Mouse (Mus musculus): ENCODE results near the gene Fitm2. TPM values are rescaled to one million over a fixed set of nuclear protein-coding genes. Genes with fewer than 3 reads are reported as not detected.
A peak's percentile ranks its signal among the peaks of the same experiment; 100 is the strongest.

The Fitm2 gene
- polyA plus RNA-seq, 1 experiment from 2014 or later, result 11.7 TPM

- 2% methylated on average over 20 of the region's 21 CpGs for WGBS
- Histone ChIP-seq H3K9me3 (no peaks in the 10 kb centered on the region), H3K27ac (replicated peaks) (no peak overlapping the region), H3K4me3 (peak overlapping the region; percentile 40), H3K4me2 (peak overlapping the region; percentile 68), H3K27me3 (replicated peaks) (peaks cover 51% of the 10 kb centered on the region), H3K36me3 (no peaks in the 10 kb centered on the region), H3K4me1 (peaks cover 9% of the 10 kb centered on the region), H3K9ac (peak overlapping the region; percentile 42; the same call in 1 of the 2 replicates)
- ATAC-seq (ENCODE audit: extremely low read depth, insufficient number of reproducible peaks, low FRiP score, low TSS enrichment), result no peak
Measured at GRCm38 (mm10) chr2:163481539-163482029, 9.2 kb upstream of the Fitm2 start.

DNA sequence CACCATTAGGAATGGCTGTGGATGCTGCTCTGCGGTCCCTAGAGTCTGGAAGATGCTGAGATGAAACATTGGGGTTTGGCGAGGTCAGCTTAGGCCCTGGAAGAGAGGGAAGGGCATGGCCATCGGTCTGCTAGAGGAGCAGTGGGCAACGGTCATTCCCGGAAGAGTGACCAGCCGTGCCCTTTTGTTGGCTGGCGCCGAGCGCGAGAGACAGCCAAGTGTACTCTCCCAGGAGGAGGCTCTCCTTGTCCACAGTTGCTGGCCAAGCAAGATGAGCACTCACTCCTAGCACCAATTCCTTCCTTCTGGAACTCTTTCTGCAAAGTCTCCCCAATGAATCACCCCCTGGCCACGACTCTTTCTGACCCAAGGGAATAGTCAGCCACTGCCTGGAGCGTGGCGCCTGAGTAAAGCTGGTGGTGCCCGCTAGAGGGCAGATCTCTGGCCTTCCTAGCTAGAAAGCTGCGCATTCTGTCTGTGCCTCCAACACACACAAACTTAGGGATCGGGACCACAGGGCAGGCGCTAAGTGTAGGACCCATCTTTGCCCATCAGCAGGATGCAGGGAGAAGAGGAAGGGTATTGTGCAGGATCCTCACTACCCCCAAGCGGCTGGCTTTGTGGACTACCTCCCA is 7.9 kb upstream of the Fitm2 start:
- 48% methylated on average over 18 of the region's 18 CpGs for WGBS
- Histone ChIP-seq H3K36me3 (no peaks in the 10 kb centered on the region), H3K9ac (no peak overlapping the region), H3K9me3 (no peaks in the 10 kb centered on the region), H3K4me2 (no peak overlapping the region), H3K27me3 (replicated peaks) (peaks cover 51% of the 10 kb centered on the region), H3K4me1 (peaks cover 9% of the 10 kb centered on the region), H3K27ac (replicated peaks) (no peak overlapping the region), H3K4me3 (no peak overlapping the region)
- no peak for ATAC-seq (ENCODE audit: extremely low read depth, insufficient number of reproducible peaks, low FRiP score, low TSS enrichment)

- peaks cover 12% of the 10 kb centered on the region for H3K4me1 ChIP-seq
- H3K27me3 ChIP-seq (replicated peaks), result no peaks in the 10 kb centered on the region; the same call in 1 of the 2 replicates
- H3K9me3 ChIP-seq, result no peaks in the 10 kb centered on the region
- H3K4me2 ChIP-seq, result peak overlapping the region; percentile 89
- peak; percentile 42 for ATAC-seq (ENCODE audit: extremely low read depth, insufficient number of reproducible peaks, low FRiP score, low TSS enrichment)
- H3K36me3 ChIP-seq, result peaks cover 24% of the 10 kb centered on the region
- H3K9ac ChIP-seq, result peak overlapping the region; percentile 92
- peak overlapping the region; percentile 84 for H3K4me3 ChIP-seq
- peak overlapping the region; percentile 73 for H3K27ac ChIP-seq (replicated peaks)
- 6% methylated on average over 36 of the region's 36 CpGs for WGBS
Measured at GRCm38 (mm10) chr2:163471710-163472465, 541 bp downstream of the Fitm2 start.

GRCm38 (mm10) chr2:163471136-163471535 is 1.3 kb downstream of the Fitm2 start:
- Histone ChIP-seq H3K36me3 (peaks cover 30% of the 10 kb centered on the region), H3K27me3 (replicated peaks) (no peaks in the 10 kb centered on the region), H3K4me3 (peak overlapping the region; percentile 84), H3K9me3 (no peaks in the 10 kb centered on the region), H3K27ac (replicated peaks) (no peak overlapping the region), H3K4me1 (peaks cover 19% of the 10 kb centered on the region), H3K9ac (peak overlapping the region; percentile 92), H3K4me2 (peak overlapping the region; percentile 89)
- 64% methylated on average over 3 of the region's 3 CpGs for WGBS
- no peak for ATAC-seq (ENCODE audit: extremely low read depth, insufficient number of reproducible peaks, low FRiP score, low TSS enrichment)

GRCm38 (mm10) chr2:163469711-163470110 is 2.7 kb downstream of the Fitm2 start:
- Histone ChIP-seq H3K36me3 (peaks cover 30% of the 10 kb centered on the region), H3K9me3 (no peaks in the 10 kb centered on the region), H3K9ac (no peak overlapping the region), H3K27ac (replicated peaks) (no peak overlapping the region), H3K4me3 (no peak overlapping the region), H3K4me1 (peaks cover 33% of the 10 kb centered on the region), H3K4me2 (no peak overlapping the region), H3K27me3 (replicated peaks) (no peaks in the 10 kb centered on the region)
- ATAC-seq (ENCODE audit: extremely low read depth, insufficient number of reproducible peaks, low FRiP score, low TSS enrichment), result no peak
- 89% methylated on average over 15 of the region's 15 CpGs for WGBS

DNA sequence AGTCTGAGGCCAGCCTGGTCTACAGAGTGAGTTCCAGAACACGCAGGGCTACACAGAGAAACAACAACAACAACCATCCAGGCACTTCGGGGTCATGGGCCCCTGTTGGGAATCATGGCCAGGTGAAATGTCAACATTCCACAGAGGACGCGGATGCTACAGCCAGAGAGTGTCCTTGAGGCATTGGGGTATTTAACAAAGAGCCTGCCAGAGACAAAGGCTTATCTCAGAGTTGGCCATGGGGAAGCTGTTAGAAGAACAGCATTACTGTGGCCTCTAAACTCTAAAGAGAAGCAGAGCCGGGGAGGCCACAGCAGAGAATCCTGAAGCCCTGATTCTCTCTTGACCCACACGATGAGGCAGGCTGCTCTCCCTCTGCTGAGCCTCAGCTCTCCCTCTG is 3.6 kb downstream of the Fitm2 start:
- Histone ChIP-seq H3K36me3 (peaks cover 30% of the 10 kb centered on the region), H3K9ac (no peak overlapping the region), H3K9me3 (no peaks in the 10 kb centered on the region), H3K4me2 (no peak overlapping the region), H3K27me3 (replicated peaks) (no peaks in the 10 kb centered on the region), H3K4me1 (peaks cover 41% of the 10 kb centered on the region), H3K4me3 (no peak overlapping the region), H3K27ac (replicated peaks) (no peak overlapping the region)
- 81% methylated on average over 6 of the region's 6 CpGs for WGBS
- no peak for ATAC-seq (ENCODE audit: extremely low read depth, insufficient number of reproducible peaks, low FRiP score, low TSS enrichment)

DNA sequence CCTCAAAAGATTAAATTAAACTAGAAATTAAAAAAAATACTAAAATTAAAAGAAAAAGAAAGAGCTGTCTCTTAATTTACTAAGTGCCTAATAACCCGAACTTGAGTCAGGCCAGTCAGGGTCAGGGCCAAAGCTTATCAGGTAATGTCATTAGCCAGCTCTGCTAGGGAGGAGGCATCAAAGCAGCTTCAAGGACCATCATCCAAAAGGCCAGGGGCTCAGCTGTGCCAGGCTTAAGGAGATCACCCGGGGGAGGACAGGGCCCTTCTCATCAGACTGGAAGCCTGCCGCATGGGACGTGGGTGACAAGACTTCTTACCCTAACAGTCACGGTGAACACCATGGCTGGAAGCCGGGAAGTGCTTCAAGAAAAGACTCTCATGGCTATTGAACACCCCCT is 4.8 kb downstream of the Fitm2 start:
- ATAC-seq (ENCODE audit: extremely low read depth, insufficient number of reproducible peaks, low FRiP score, low TSS enrichment), result no peak
- H3K9me3 ChIP-seq, result no peaks in the 10 kb centered on the region
- peaks cover 30% of the 10 kb centered on the region for H3K36me3 ChIP-seq
- no peak overlapping the region for H3K4me3 ChIP-seq
- no peak overlapping the region for H3K27ac ChIP-seq (replicated peaks)
- H3K4me2 ChIP-seq, result no peak overlapping the region
- WGBS, result 71% methylated on average over 6 of the region's 6 CpGs
- no peaks in the 10 kb centered on the region for H3K27me3 ChIP-seq (replicated peaks)
- H3K4me1 ChIP-seq, result peaks cover 54% of the 10 kb centered on the region
- H3K9ac ChIP-seq, result no peak overlapping the region

DNA sequence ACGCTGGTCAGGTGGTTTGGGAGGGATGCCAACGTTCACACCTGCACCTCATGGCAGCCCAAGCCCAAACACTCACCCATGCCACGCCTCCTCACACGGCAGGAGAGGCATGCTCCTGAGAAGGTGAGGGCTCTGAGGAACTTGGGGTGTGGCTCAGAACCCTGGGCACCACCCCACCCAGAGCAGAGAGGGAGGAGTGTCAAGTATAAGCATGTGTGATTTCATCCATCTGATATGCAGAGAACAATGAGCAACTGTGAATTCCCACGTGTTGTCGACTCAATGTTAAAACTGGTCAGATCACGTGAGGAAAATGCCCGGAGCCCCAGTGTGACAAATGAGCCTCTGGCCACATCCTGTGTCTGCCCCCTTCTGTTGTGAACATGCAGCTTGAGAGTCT is 5.7 kb downstream of the Fitm2 start:
- no peak overlapping the region for H3K4me2 ChIP-seq
- H3K27me3 ChIP-seq (replicated peaks), result no peaks in the 10 kb centered on the region
- H3K27ac ChIP-seq (replicated peaks), result no peak overlapping the region
- WGBS, result 63% methylated on average over 8 of the region's 8 CpGs
- no peak overlapping the region for H3K4me3 ChIP-seq
- no peak for ATAC-seq (ENCODE audit: extremely low read depth, insufficient number of reproducible peaks, low FRiP score, low TSS enrichment)
- no peaks in the 10 kb centered on the region for H3K9me3 ChIP-seq
- H3K4me1 ChIP-seq, result peaks cover 56% of the 10 kb centered on the region
- H3K36me3 ChIP-seq, result peaks cover 30% of the 10 kb centered on the region
- H3K9ac ChIP-seq, result no peak overlapping the region

- peak; percentile 6; the same call in 1 of the 2 replicates for ATAC-seq (ENCODE audit: extremely low read depth, insufficient number of reproducible peaks, low FRiP score, low TSS enrichment)
- peaks cover 7% of the 10 kb centered on the region for H3K27me3 ChIP-seq (replicated peaks)
- peaks cover 48% of the 10 kb centered on the region for H3K4me1 ChIP-seq
- 33% methylated on average over 6 of the region's 6 CpGs for WGBS
- H3K9me3 ChIP-seq, result no peaks in the 10 kb centered on the region
- H3K4me3 ChIP-seq, result no peak overlapping the region
- peak overlapping the region; percentile 37; the same call in 1 of the 2 replicates for H3K9ac ChIP-seq
- H3K36me3 ChIP-seq, result peaks cover 27% of the 10 kb centered on the region
- peak overlapping the region; percentile 39 for H3K4me2 ChIP-seq
- H3K27ac ChIP-seq (replicated peaks), result peak overlapping the region; percentile 81
Measured at GRCm38 (mm10) chr2:163464562-163464961, 7.9 kb downstream of the Fitm2 start.

- H3K36me3 ChIP-seq, result peaks cover 21% of the 10 kb centered on the region
- H3K4me1 ChIP-seq, result peaks cover 53% of the 10 kb centered on the region
- peaks cover 13% of the 10 kb centered on the region for H3K27me3 ChIP-seq (replicated peaks)
- no peaks in the 10 kb centered on the region for H3K9me3 ChIP-seq
- H3K27ac ChIP-seq (replicated peaks), result peak overlapping the region; percentile 81
- WGBS, result 42% methylated on average over 4 of the region's 4 CpGs
- peak overlapping the region; percentile 37; the same call in 1 of the 2 replicates for H3K9ac ChIP-seq
- peak overlapping the region; percentile 39; the same call in 1 of the 2 replicates for H3K4me2 ChIP-seq
- no peak for ATAC-seq (ENCODE audit: extremely low read depth, insufficient number of reproducible peaks, low FRiP score, low TSS enrichment)
- H3K4me3 ChIP-seq, result no peak overlapping the region
Measured at GRCm38 (mm10) chr2:163463998-163464397, 8.4 kb downstream of the Fitm2 start.

DNA sequence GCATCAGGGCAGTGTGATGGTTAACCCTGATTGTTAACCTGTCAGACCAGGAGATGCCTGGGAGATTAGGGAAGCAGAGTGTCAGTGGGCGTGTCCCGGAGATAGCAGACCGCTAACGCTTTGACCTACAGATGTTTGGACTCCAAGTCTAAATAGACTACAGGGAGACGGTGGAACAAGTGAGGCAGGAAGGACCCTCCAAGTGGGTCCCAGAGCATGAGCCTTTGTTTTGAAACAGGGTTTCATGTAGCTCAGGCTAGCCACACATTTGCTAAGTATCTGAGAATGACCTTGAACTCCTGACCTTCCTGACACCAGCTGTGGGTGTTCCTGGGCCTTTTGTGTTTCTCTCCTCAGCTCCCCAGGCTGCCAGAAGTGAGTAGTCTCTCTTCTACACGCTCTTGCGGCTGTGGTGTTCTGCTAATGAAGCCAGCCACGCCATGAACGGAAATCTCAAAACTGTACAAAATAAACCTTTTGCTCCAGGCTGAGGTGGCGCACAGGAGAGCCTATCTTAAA is 9.1 kb downstream of the Fitm2 start:
- no peak overlapping the region for H3K9ac ChIP-seq
- WGBS, result 53% methylated on average over 10 of the region's 10 CpGs
- H3K36me3 ChIP-seq, result peaks cover 14% of the 10 kb centered on the region
- no peaks in the 10 kb centered on the region for H3K9me3 ChIP-seq
- H3K4me2 ChIP-seq, result no peak overlapping the region
- no peak overlapping the region for H3K4me3 ChIP-seq
- peaks cover 60% of the 10 kb centered on the region for H3K4me1 ChIP-seq
- ATAC-seq (ENCODE audit: extremely low read depth, insufficient number of reproducible peaks, low FRiP score, low TSS enrichment), result no peak
- peak overlapping the region; percentile 12; the same call in 1 of the 2 replicates for H3K27ac ChIP-seq (replicated peaks)
- H3K27me3 ChIP-seq (replicated peaks), result peaks cover 20% of the 10 kb centered on the region
